Mouse (Mus musculus): ENCODE data around the gene Uroc1.

DNA sequence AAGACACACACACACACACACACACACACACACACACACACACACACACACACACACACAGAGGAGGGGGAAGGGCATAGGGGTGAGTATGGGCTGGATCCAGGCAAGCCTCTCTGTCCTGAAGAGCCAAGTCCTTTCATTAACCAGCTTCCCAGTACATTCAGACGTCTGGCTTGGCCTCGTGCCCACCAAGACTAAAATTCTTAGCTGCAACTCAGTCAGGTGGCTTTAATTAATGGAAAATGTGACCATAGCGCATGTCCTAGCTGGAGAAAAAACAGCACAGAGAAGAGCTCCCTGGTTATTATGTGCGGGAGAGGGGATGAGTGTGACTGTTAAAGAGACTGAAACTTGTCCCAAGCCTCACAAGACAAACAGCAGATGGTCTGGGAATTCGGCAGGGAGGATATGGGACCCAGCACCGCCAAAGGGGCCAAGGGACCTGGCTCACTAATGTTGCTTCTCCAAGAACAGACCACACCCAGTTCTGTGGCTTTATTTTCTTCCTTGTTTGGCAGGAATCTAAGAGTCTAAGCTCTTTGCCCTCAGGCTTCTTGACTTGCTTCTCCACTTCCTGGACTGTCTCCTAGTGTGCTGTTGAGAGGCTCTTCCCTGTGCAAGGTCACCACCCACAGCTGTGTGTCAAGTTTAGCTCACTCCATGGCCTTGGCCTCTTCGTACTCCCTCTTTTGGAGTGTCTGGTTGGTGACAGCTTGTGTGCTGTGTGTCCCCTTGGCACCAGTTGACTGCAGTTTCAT lies 27.1 kb downstream of the Uroc1 start:
- TF ChIP-seq CTCF (IDR thresholded peaks at IDR 0.05; ENCODE audit: control insufficient read depth, insufficient read depth, insufficient read length) = no peak
- no peak for TF ChIP-seq MAX (IDR thresholded peaks at IDR 0.05)
